Mouse (Mus musculus) stomach, postnatal 0 days (tissue): Measurements from ENCODE around the gene Sema6b. TPM values are rescaled to one million over a fixed set of nuclear protein-coding genes. Genes with fewer than 3 reads are reported as not detected.

Experiments used
- ATAC-seq: fragments of 200-750 bp; cut with Nextera tagmentation; 2 replicates; pipeline ENCODE4 v1.8.0; 2017; ENCODE audit not compliant: low FRiP score, low TSS enrichment
- DNase-seq: peaks from one replicate; pipeline ENCODE4 v3.0.0-alpha.2; 2016; ENCODE audit warnings: low spot score
- H3K27ac ChIP-seq: fragments of 300-500 bp; sonication (generic); replicated peaks from 2 replicates; pipeline ENCODE4 v1.5.1; 2014; ENCODE audit warnings: mild to moderate bottlenecking, control low read depth
- H3K27me3 ChIP-seq: fragments of 300-500 bp; sonication (generic); 2 replicates; pipeline ENCODE4 v1.6.1; 2014; ENCODE audit warnings: low read length; ENCODE audit not compliant: control insufficient read depth, insufficient read depth
- H3K36me3 ChIP-seq: fragments of 300-500 bp; sonication (generic); 2 replicates; pipeline ENCODE4 v1.6.1; 2014; ENCODE audit warnings: low read length, mixed read lengths; ENCODE audit not compliant: control insufficient read depth, insufficient read depth
- H3K4me1 ChIP-seq: fragments of 300-500 bp; sonication (generic); replicated peaks from 2 replicates; pipeline ENCODE4 v1.6.1; 2014; ENCODE audit warnings: antibody characterized with exemption; ENCODE audit not compliant: control insufficient read depth, insufficient read depth
- H3K4me2 ChIP-seq: fragments of 300-500 bp; sonication (generic); replicated peaks from 2 replicates; pipeline ENCODE4 v1.6.1; 2014; ENCODE audit warnings: low read depth, mild to moderate bottlenecking, control low read depth, moderate library complexity
- H3K4me3 ChIP-seq: fragments of 300-500 bp; sonication (generic); 2 replicates; pipeline ENCODE4 v1.5.1; 2014; ENCODE audit warnings: low read depth, low read length, control low read depth
- H3K9ac ChIP-seq: fragments of 300-500 bp; sonication (generic); 2 replicates; pipeline ENCODE4 v1.6.1; 2014; ENCODE audit warnings: mild to moderate bottlenecking, low read length, control low read depth, mixed read lengths
- H3K9me3 ChIP-seq: fragments of 300-500 bp; sonication (generic); 2 replicates; pipeline ENCODE4 v1.6.1; 2016; ENCODE audit warnings: low read length; ENCODE audit not compliant: control insufficient read depth
- CTCF ChIP-seq: IDR thresholded peaks from 2 replicates; pipeline ENCODE4 v1.5.1; 2016; ENCODE audit warnings: antibody characterized with exemption, low read depth, mild to moderate bottlenecking, moderate library complexity
- EP300 ChIP-seq: optimal IDR thresholded peaks from 2 replicates; pipeline ENCODE3; 2016; ENCODE audit warnings: antibody characterized with exemption
- WGBS: fragments of 180-500 bp; shearing (Covaris S2); extraction: QIAGEN DNeasy Blood & Tissue Kit; methylation state at CpG from one replicate; pipeline ENCODE4 v1.1.7; 2014; 5-methylcytosine and 5-hydroxymethylcytosine counted together
- polyA plus RNA-seq: library from polyadenylated mRNA; unstranded; fragments of >200 nt; fragmentation: Nextera tagmentation; extraction: Ambion mirVana; gene quantifications from 2 replicates; pipeline ENCODE4 v1.2.1, GENCODE M21; 2015

Sema6b gene
- 0.31 and 0.39 TPM in 2 replicates for polyA plus RNA-seq

DNA sequence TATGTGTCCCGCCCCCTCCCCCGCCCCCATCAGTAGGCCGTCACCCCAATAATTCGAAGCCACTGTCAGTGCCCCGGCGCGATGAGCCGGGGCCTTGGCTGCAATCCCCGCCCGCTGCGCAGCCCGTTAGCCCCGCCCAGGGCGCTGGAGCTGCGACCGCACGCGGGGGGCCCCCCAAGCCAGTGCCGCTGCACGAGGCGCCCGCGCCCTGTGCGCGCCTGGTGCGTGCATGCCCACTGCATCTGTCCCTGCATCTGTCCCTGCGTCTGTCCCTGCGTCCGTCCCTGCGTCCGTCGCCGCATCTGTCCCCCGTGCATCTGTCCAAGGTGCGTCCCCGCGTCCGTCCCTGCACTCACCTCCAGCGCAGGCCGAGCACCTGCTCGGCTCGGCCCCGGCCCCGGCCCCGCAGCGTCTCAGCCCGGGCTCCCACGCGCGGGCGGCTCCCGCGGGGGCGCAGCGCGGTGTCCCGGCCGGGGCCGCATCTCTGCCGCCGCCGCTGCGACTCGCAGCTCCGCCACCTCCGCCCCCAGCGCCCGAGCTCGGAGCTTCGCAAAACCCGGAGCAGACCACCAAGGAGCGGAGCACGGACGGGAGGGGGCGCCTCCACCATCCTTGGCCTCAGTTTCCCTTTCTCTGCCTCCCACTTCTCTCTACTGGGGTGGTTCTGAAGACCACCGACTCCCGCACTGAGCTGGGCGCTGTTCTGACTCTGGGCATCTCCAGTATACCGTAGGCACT, at the start of gene Sema6b:
TSS of gene Sema6b (minus strand) at position 486 of the 738 bp plus-strand sequence.
- Histone ChIP-seq H3K9me3 (no peaks in the 10 kb centered on the region), H3K4me3 (peak within 1 kb of the TSS; percentile 55), H3K27me3 (peaks cover 2% of the 10 kb centered on the region; the same call in 1 of the 2 replicates), H3K9ac (peak within 1 kb of the TSS; percentile 41; the same call in 1 of the 2 replicates), H3K4me2 (peak within 1 kb of the TSS; percentile 95), H3K4me1 (0 out of 2 replicates have a peak, but pooled peaks cover 6% of the 10 kb centered on the region), H3K27ac (no peak within 1 kb of the TSS), H3K36me3 (no peaks in the 10 kb centered on the region)
- 1% methylated on average over 76 of the region's 79 CpGs for WGBS
- DNase-seq (peak; percentile 62), ATAC-seq (peak; percentile 18)
- TF ChIP-seq EP300 (no peak), CTCF (peak; percentile 30; the same call in 1 of the 2 replicates)

DNA sequence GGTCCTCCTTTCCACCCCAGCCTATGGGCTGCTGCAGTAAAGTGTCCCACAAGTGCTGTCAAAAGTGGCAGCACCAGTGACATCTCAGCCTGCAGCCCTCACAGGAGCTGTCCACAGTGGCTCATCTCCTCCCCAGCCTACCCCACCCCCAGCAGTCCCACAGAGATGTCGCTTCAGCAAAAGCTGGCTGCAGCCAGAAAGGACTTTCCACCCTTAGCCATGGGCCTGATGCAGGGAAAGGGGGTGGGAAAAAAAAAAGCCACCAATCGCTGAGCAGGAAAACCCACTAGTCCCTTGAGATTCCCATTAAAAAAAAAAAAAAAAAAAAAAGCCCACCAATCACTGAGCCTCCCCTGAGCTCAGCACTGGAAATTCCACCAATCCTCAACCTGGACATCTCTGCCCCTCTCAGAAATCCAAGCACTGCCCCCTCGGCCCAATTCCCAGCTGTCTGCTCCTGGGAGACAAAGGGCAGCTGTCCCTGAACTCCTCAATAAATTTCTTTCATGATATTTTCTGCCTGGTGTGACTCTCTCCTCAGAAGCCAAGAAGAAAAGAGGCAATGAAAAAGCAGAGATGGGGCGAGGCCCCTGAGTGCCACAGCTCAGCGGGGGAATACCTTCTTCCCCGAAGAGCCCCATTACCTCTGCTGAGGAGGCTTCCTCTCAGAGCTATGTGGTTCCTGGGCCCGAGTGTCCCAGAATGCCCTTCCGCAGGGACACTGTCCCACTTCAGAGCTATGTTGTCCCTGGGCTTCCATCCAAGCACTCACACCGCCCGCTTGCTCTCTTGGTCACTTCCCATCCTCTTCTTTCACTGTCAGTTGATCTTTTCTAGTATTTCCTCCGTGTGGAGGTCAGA, 45.4 kb upstream of the Sema6b start:
- Histone ChIP-seq H3K36me3 (peaks cover 3% of the 10 kb centered on the region), H3K4me3 (no peak overlapping the region), H3K9me3 (no peaks in the 10 kb centered on the region), H3K4me2 (no peak overlapping the region), H3K27me3 (no peaks in the 10 kb centered on the region), H3K4me1 (0 out of 2 replicates have a peak, but pooled peaks cover 7% of the 10 kb centered on the region), H3K27ac (peak overlapping the region; percentile 82), H3K9ac (peak overlapping the region; percentile 23; the same call in 1 of the 2 replicates)
- WGBS: 32% methylated on average over 11 of the region's 11 CpGs
- peak; percentile 42 for DNase-seq
- TF ChIP-seq CTCF (no peak), EP300 (peak; percentile 29)
- peak; percentile 52; the same call in 1 of the 2 replicates for ATAC-seq

DNA sequence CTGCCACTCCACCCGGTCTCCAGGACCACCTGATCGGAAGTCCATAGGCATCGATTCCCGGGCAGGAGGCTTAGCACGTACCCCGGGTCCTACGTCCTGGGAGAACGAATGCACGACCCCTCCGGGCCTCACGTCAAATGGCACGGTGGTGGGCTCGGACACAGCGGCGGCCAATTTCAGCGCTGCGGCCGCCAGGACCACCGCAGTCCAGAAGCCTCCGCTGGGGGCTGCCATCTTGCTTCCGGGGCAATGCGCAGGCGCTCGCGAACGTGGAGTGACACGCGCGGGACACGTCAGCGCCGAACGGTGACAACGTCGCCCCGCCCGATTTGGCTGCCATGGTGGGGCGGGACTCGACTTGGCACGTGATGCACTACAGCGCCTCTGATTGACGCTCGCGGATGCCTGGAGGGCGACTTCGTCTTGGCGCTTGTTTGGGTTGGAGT, 43.5 kb upstream of the Sema6b start, which contains the start of gene Mydgf:
TSS of gene Mydgf (minus strand) at position 263 of the 446 bp plus-strand sequence.
- Histone ChIP-seq H3K4me2 (peak within 1 kb of the TSS; percentile 83), H3K9ac (peak within 1 kb of the TSS; percentile 70), H3K4me3 (peak within 1 kb of the TSS; percentile 67), H3K4me1 (0 out of 2 replicates have a peak, but pooled peaks cover 7% of the 10 kb centered on the region), H3K27me3 (no peaks in the 10 kb centered on the region), H3K36me3 (peaks cover 9% of the 10 kb centered on the region; the same call in 1 of the 2 replicates), H3K27ac (peak within 1 kb of the TSS; percentile 71), H3K9me3 (no peaks in the 10 kb centered on the region)
- DNase-seq (peak; percentile 97), ATAC-seq (peak; percentile 92)
- under 1% methylated on average over 47 of the region's 47 CpGs for WGBS
- TF ChIP-seq CTCF (peak; percentile 26; the same call in 1 of the 2 replicates), EP300 (no peak)

DNA sequence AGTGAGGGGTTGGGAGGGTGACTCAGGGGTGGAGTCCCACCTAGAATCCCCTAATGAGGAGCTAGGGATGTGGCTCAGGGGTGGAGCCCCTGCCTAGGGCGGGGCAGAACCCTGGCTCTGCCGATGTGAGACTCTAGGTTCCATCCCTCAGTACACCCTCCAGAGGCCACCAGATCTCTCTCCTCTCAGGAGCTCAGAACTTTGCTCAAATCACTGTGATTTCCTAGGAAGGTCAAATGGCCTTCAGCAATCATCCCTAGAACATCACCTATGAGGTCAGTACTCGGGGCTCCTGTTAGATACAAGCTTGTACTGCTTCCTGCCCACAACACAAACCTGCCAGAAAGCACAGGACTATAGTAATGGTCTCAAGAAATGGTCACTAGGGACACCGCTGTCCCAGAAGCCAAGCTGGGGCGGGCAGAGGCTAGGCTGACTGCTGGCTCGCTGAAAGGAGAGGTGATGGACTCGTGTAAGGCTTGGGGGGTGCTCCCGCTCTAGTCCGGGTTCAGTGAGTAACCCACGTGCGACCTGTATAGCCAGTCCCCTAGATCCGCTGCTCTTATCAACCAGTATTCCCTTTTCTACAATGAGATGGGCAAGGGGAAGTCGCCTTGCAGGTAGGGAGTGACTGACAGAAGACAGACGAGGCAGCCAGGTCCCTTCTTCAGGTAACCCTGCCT, 43.0 kb upstream of the Sema6b start:
- Histone ChIP-seq H3K4me1 (0 out of 2 replicates have a peak, but pooled peaks cover 7% of the 10 kb centered on the region), H3K9me3 (no peaks in the 10 kb centered on the region), H3K27ac (peak overlapping the region; percentile 59), H3K36me3 (peaks cover 9% of the 10 kb centered on the region), H3K27me3 (no peaks in the 10 kb centered on the region), H3K4me2 (peak overlapping the region; percentile 83), H3K9ac (peak overlapping the region; percentile 70), H3K4me3 (peak overlapping the region; percentile 67)
- under 1% methylated on average over 14 of the region's 14 CpGs for WGBS
- TF ChIP-seq CTCF (no peak), EP300 (no peak)
- DNase-seq: peak; percentile 35
- peak; percentile 47 for ATAC-seq

DNA sequence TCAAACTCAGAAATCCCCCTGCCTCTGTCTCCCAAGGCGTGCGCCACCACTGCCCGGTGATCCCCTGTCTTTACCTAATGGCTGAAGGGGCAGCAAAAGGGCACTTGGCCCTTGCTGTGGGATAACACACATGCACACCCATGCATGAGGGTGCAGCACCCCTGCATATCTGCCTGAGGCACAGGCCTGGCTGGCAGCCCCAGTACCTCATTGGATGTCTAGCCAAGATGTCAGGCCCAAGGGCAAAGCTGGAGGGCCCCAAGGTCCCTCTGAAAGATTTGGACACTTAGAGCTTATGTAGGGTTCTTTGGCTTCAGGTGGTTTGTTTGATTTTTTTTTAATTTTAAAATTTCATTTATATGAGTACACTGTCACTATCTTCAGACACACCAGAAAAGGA, 35.3 kb upstream of the Sema6b start:
- H3K27me3 ChIP-seq: no peaks in the 10 kb centered on the region
- ATAC-seq: no peak
- no peak overlapping the region for H3K4me3 ChIP-seq
- H3K27ac ChIP-seq: no peak overlapping the region
- DNase-seq: no peak
- H3K9ac ChIP-seq: no peak overlapping the region
- peaks cover 19% of the 10 kb centered on the region for H3K36me3 ChIP-seq
- H3K9me3 ChIP-seq: no peaks in the 10 kb centered on the region
- H3K4me2 ChIP-seq: no peak overlapping the region
- 98% methylated on average over 3 of the region's 3 CpGs for WGBS
- no peak for TF ChIP-seq EP300
- TF ChIP-seq CTCF: no peak
- no peaks in the 10 kb centered on the region for H3K4me1 ChIP-seq
